Mouse (Mus musculus) liver, embryonic 11.5 days (tissue): ENCODE data around the gene Jup. TPM values are rescaled to one million over a fixed set of nuclear protein-coding genes. Genes with fewer than 3 reads are reported as not detected.
"Not testable (repeated sequence)": the region's sequence is repeated elsewhere in the genome, so short reads cannot be mapped to it uniquely, and the experiment has no call there.

Experiments used
- ATAC-seq: fragments of 200-750 bp; cut with Nextera tagmentation; replicated peaks from 2 replicates; pipeline ENCODE4 v1.8.0; 2017; ENCODE audit warnings: moderate number of reproducible peaks, mild to moderate bottlenecking, moderate TSS enrichment, moderate library complexity; ENCODE audit not compliant: low FRiP score
- DNase-seq: peaks from one replicate; pipeline ENCODE4 v3.0.0-alpha.2; 2017; ENCODE audit warnings: low spot score
- H3K27ac ChIP-seq: fragments of 300-500 bp; sonication (generic); 2 replicates; pipeline ENCODE4 v1.5.1; 2014; ENCODE audit warnings: mild to moderate bottlenecking, low read depth, low read length, control low read depth
- H3K27me3 ChIP-seq: fragments of 300-500 bp; sonication (generic); replicated peaks from 2 replicates; pipeline ENCODE4 v1.6.1; 2014; ENCODE audit warnings: low read length, mixed read lengths; ENCODE audit not compliant: control insufficient read depth, insufficient read depth
- H3K36me3 ChIP-seq: fragments of 300-500 bp; sonication (generic); 2 replicates; pipeline ENCODE4 v1.6.1; 2014; ENCODE audit warnings: mild to moderate bottlenecking, low read length, moderate library complexity, mixed read lengths; ENCODE audit not compliant: control insufficient read depth, insufficient read depth
- H3K4me1 ChIP-seq: fragments of 300-500 bp; sonication (generic); replicated peaks from 2 replicates; pipeline ENCODE4 v1.6.1; 2014; ENCODE audit warnings: low read length, mixed read lengths; ENCODE audit not compliant: control insufficient read depth, insufficient read depth
- H3K4me2 ChIP-seq: fragments of 300-500 bp; sonication (generic); 2 replicates; pipeline ENCODE4 v1.6.1; 2014; ENCODE audit warnings: mild to moderate bottlenecking, control low read depth, moderate library complexity
- H3K4me3 ChIP-seq: fragments of 300-500 bp; sonication (generic); 2 replicates; pipeline ENCODE4 v1.5.1; 2014; ENCODE audit warnings: low read depth, low read length, control low read depth
- H3K9ac ChIP-seq: fragments of 300-500 bp; sonication (generic); 2 replicates; pipeline ENCODE4 v1.6.1; 2014; ENCODE audit warnings: low read depth, low read length, control low read depth
- H3K9me3 ChIP-seq: fragments of 300-500 bp; sonication (generic); 2 replicates; pipeline ENCODE4 v1.6.1; 2016; ENCODE audit warnings: low read length, inconsistent platforms, mixed read lengths; ENCODE audit not compliant: control insufficient read depth
- WGBS: fragments of 180-500 bp; shearing (Covaris S2); extraction: QIAGEN DNeasy Blood & Tissue Kit; methylation state at CpG from one replicate; pipeline ENCODE4 v1.1.7; 2014; 5-methylcytosine and 5-hydroxymethylcytosine counted together
- polyA plus RNA-seq: library from polyadenylated mRNA; unstranded; fragments of >200 nt; fragmentation: Nextera tagmentation; extraction: Ambion mirVana; gene quantifications from 2 replicates; pipeline ENCODE4 v1.2.1, GENCODE M21; 2014

Jup gene
- polyA plus RNA-seq, 1 experiment from 2014 or later = 41.6 TPM

GRCm38 (mm10) chr11:100333944-100334457, 63.6 kb downstream of the Jup start, which contains the start of gene Gast:
Gene Gast, plus strand, starts transcription at chr11:100334407.
- no peaks in the 10 kb centered on the region for H3K36me3 ChIP-seq
- no peak for ATAC-seq
- no peak within 1 kb of the TSS for H3K4me3 ChIP-seq
- H3K9me3 ChIP-seq = no peaks in the 10 kb centered on the region
- DNase-seq = no peak
- H3K9ac ChIP-seq = no peak within 1 kb of the TSS
- H3K27ac ChIP-seq = no peak within 1 kb of the TSS
- peaks cover 5% of the 10 kb centered on the region for H3K27me3 ChIP-seq
- 73% methylated on average over 6 of the region's 6 CpGs for WGBS
- H3K4me1 ChIP-seq = no peaks in the 10 kb centered on the region
- no peak within 1 kb of the TSS for H3K4me2 ChIP-seq

GRCm38 (mm10) chr11:100332766-100333515, 64.6 kb downstream of the Jup start:
- ATAC-seq = no peak

DNA sequence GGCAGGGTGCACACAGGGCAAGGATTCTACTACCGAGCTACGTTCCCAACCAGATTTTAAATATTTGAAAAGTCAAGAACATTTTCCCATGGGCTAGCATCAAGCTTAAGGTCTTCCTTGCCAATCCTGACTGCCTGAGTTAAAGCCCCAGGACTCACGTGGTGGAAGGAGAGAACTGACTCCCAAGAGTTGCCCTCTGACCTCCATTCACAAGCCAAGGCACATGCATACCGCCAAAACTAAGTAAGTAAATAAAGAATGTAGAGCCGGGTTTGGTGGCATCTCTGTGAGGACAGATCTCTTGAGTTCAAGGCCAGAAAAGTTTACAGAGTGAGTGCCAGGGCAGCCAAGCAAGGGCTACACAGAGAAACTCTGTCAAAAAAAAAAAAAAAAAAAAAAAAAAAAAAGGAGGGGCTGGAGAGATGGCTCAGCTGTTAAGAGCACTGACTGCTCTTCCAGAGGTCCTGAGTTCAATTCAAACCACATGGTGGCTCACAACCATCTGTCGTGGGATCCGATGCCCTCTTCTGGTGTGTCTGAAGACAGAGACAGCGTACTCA, 66.7 kb downstream of the Jup start:
- not testable (repeated sequence) for ATAC-seq, H3K36me3 ChIP-seq, H3K4me2 ChIP-seq, H3K27ac ChIP-seq, DNase-seq, H3K27me3 ChIP-seq, H3K9ac ChIP-seq, H3K9me3 ChIP-seq, H3K4me1 ChIP-seq, H3K4me3 ChIP-seq
- 60% methylated on average over 8 of the region's 8 CpGs for WGBS

More at GRCm38 (mm10) chr11:100332766-100333515, 64.6 kb downstream of the Jup start:
- H3K4me2 ChIP-seq = no peak overlapping the region
- 0 out of 2 replicates have a peak, but pooled peaks cover 2% of the 10 kb centered on the region for H3K27me3 ChIP-seq
- no peaks in the 10 kb centered on the region for H3K9me3 ChIP-seq
- H3K4me1 ChIP-seq = no peaks in the 10 kb centered on the region
- DNase-seq = no peak
- WGBS = 67% methylated on average over 9 of the region's 9 CpGs
- H3K27ac ChIP-seq = no peak overlapping the region
- H3K9ac ChIP-seq = no peak overlapping the region
- no peak overlapping the region for H3K4me3 ChIP-seq
- H3K36me3 ChIP-seq = no peaks in the 10 kb centered on the region

DNA sequence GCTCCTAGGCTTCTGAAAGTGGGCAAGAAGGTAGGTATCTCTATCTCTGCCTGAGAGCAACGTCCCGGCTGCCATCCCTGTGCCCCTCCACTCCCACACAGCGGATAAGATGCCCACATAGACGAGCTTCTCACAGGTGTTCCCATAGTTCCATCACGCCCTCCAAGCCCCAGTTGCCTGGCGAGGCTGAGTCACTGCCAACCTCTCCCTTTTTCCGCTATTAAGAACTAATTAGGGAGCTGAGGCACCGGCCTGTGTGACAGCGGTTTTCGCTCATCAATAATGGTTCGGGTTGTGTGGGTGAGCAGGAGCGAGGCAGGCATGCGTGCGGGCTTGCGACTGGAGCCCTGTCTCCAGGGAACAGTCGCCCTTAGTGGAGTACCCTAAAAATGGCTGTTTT, 67.3 kb downstream of the Jup start:
- Histone ChIP-seq H3K4me2 (no peak overlapping the region), H3K36me3 (no peaks in the 10 kb centered on the region), H3K9ac (no peak overlapping the region), H3K4me3 (no peak overlapping the region), H3K27ac (no peak overlapping the region), H3K27me3 (0 out of 2 replicates have a peak, but pooled peaks cover 2% of the 10 kb centered on the region), H3K4me1 (no peaks in the 10 kb centered on the region), H3K9me3 (no peaks in the 10 kb centered on the region)
- no peak for ATAC-seq
- no peak for DNase-seq
- WGBS = 62% methylated on average over 16 of the region's 16 CpGs

DNA sequence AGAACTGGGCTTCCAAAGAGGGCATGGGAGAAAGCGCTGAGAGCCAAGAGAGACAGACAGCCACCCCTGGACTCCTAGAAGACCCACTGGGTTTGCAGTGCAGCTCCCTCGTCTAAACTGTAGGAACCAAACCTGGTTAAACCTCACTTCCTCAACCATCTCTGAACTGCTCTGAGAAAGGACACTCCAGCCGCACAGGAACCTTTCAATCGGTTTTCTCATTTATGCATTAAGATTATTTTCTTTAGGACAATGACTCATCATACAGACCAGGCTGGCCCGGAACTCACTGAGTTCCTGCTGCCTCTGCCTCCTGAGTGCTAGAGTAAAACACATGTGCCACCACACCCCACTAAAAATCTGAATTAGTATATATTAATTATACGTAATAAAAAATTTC, 69.8 kb downstream of the Jup start:
- Histone ChIP-seq H3K4me2 (no peak overlapping the region), H3K4me1 (no peaks in the 10 kb centered on the region), H3K27ac (no peak overlapping the region), H3K27me3 (0 out of 2 replicates have a peak, but pooled peaks cover 2% of the 10 kb centered on the region), H3K36me3 (no peaks in the 10 kb centered on the region), H3K9ac (no peak overlapping the region), H3K9me3 (no peaks in the 10 kb centered on the region), H3K4me3 (no peak overlapping the region)
- ATAC-seq = no peak
- DNase-seq = no peak
- 75% methylated on average over 6 of the region's 6 CpGs for whole genome bisulfite sequencing

DNA sequence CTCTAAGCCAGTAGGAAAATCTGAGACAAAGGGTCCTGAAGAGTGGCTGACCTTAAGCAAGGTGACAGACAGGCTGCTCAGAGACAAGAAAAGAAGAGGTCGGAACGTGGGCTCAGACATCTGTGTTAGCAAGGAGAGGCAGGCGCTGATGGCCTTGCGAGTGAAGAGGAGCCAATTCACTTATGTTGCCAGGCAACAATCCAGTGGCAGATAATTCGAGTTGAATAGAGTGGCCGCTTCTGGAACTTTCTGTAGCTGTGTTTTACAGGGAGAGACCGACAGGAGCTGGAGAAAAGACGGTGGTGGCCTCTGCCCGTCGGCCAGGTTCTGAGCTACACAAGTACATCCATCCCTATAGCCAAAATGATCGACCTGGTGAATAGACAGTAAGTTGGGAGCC, 70.2 kb downstream of the Jup start:
- Histone ChIP-seq H3K9me3 (no peaks in the 10 kb centered on the region), H3K27ac (no peak overlapping the region), H3K36me3 (peaks cover under 1% of the 10 kb centered on the region; the same call in 1 of the 2 replicates), H3K4me2 (no peak overlapping the region), H3K4me3 (no peak overlapping the region), H3K9ac (no peak overlapping the region), H3K27me3 (0 out of 2 replicates have a peak, but pooled peaks cover 2% of the 10 kb centered on the region), H3K4me1 (no peaks in the 10 kb centered on the region)
- 77% methylated on average over 11 of the region's 11 CpGs for WGBS
- DNase-seq (no peak), ATAC-seq (no peak)

- DNase-seq = no peak
- H3K27ac ChIP-seq = no peak overlapping the region
Measured at GRCm38 (mm10) chr11:100325062-100325629, 72.4 kb downstream of the Jup start.

GRCm38 (mm10) chr11:100323578-100323977, 74.0 kb downstream of the Jup start:
- Histone ChIP-seq H3K4me2 (no peak overlapping the region), H3K4me1 (no peaks in the 10 kb centered on the region), H3K36me3 (peaks cover 16% of the 10 kb centered on the region), H3K9me3 (no peaks in the 10 kb centered on the region), H3K27me3 (no peaks in the 10 kb centered on the region), H3K4me3 (no peak overlapping the region), H3K27ac (no peak overlapping the region), H3K9ac (no peak overlapping the region)
- DNase-seq = no peak
- no peak for ATAC-seq
- WGBS = 15% methylated on average over 3 of the region's 3 CpGs

More at GRCm38 (mm10) chr11:100325062-100325629, 72.4 kb downstream of the Jup start:
- Histone ChIP-seq H3K4me2 (no peak overlapping the region), H3K9ac (no peak overlapping the region), H3K4me1 (no peaks in the 10 kb centered on the region), H3K27me3 (no peaks in the 10 kb centered on the region), H3K9me3 (no peaks in the 10 kb centered on the region), H3K4me3 (no peak overlapping the region), H3K36me3 (peaks cover 16% of the 10 kb centered on the region)
- no peak for ATAC-seq
- 74% methylated on average over 11 of the region's 11 CpGs for WGBS
